ENCODE assay signal across 18 mouse cellular contexts in genomic region chr17:34170487-34170876, GRCm38 (mm10). TPM values are rescaled to one million over a fixed set of nuclear protein-coding genes. Genes with fewer than 3 reads are reported as not detected.
DNase-seq lines count a peak whose midpoint lies in the region; ATAC-seq lines count a peak whose summit lies in the region.
"Had no signal": no experiment of that assay in that cellular context is flagged by ENCODE, and none has a peak within 500 bp of the region (broad histone marks: within the 10 kb centered on the region; RNA-seq: fewer than 3 reads in every experiment).

No protein-coding gene starts in this region.

- no peaks in the 10 kb centered on the region for H3K36me3 ChIP-seq in kidney, embryonic 14.5 days (ENCODE audit: control insufficient read depth, insufficient read depth, low read length)
- H3K36me3 ChIP-seq: embryonic facial prominence, embryonic 10.5 days; embryonic facial prominence, embryonic 13.5 days; G1E; hindbrain, embryonic 12.5 days; hindbrain, embryonic 15.5 days had no signal

- H3K4me2 ChIP-seq in kidney, embryonic 14.5 days (replicated peaks; ENCODE audit: low read depth, low read length) = no peak overlapping the region
- H3K4me2 ChIP-seq: embryonic facial prominence, embryonic 13.5 days; heart, embryonic 11.5 days; hindbrain, embryonic 12.5 days; hindbrain, embryonic 15.5 days had no signal

- no peak for DNase-seq in kidney, postnatal 14 days
- DNase-seq in testis, postnatal 14 days (ENCODE audit: low spot score) = no peak
- no peak for DNase-seq in left cerebral cortex, adult 11 months (ENCODE audit: low spot score)

- H3K4me1 ChIP-seq in kidney, embryonic 14.5 days (ENCODE audit: control insufficient read depth, insufficient read depth, low read length) = no peaks in the 10 kb centered on the region
- H3K4me1 ChIP-seq: embryonic facial prominence, embryonic 10.5 days; embryonic facial prominence, embryonic 13.5 days; hindbrain, embryonic 12.5 days; hindbrain, embryonic 15.5 days had no signal

- no peak overlapping the region for H3K4me3 ChIP-seq in kidney, embryonic 14.5 days (ENCODE audit: low read length)
- H3K4me3 ChIP-seq: embryonic facial prominence, embryonic 10.5 days; embryonic facial prominence, embryonic 13.5 days; hindbrain, embryonic 12.5 days; hindbrain, embryonic 15.5 days had no signal

- H3K9me3 ChIP-seq in kidney, embryonic 14.5 days (ENCODE audit: control insufficient read depth, low read length) = peaks cover 5% of the 10 kb centered on the region
- H3K9me3 ChIP-seq: hindbrain, embryonic 12.5 days; hindbrain, embryonic 15.5 days had no signal

- ATAC-seq in kidney, embryonic 14.5 days (ENCODE audit: low FRiP score, low TSS enrichment) = peak; percentile 11; the same call in 1 of the 2 replicates
- ATAC-seq in CD4-positive, CD25-positive, alpha-beta regulatory T cell, adult 4 months = peak; percentile 9
- peak; percentile 63; the same call in 1 of the 2 replicates for ATAC-seq in erythroid progenitor cell, adult 5-6 weeks (replicated peaks; ENCODE audit: low FRiP score, poor library complexity, severe bottlenecking)
- peak; percentile 64; the same call in 1 of the 2 replicates for ATAC-seq in megakaryocyte-erythroid progenitor cell, adult 5-6 weeks (replicated peaks; ENCODE audit: low FRiP score, low TSS enrichment, poor library complexity, severe bottlenecking)
- ATAC-seq: forebrain, embryonic 14.5 days; Patski had no signal

- no peaks in the 10 kb centered on the region for H3K27me3 ChIP-seq in kidney, embryonic 14.5 days (ENCODE audit: control insufficient read depth, insufficient read depth, low read length)
- H3K27me3 ChIP-seq: CH12.LX; hindbrain, embryonic 15.5 days had no signal

- no peak overlapping the region for H3K9ac ChIP-seq in kidney, embryonic 14.5 days (ENCODE audit: low read depth, low read length)
- H3K9ac ChIP-seq: embryonic facial prominence, embryonic 13.5 days; forebrain, postnatal 0 days; hindbrain, embryonic 12.5 days; hindbrain, embryonic 15.5 days had no signal

- no peak overlapping the region for H3K27ac ChIP-seq in kidney, embryonic 14.5 days (ENCODE audit: low read depth, low read length)
- H3K27ac ChIP-seq: embryonic facial prominence, embryonic 10.5 days; embryonic facial prominence, embryonic 13.5 days; gastrocnemius, adult 2 months; hindbrain, embryonic 12.5 days; hindbrain, embryonic 15.5 days had no signal

- WGBS in kidney, embryonic 14.5 days = 19% methylated on average over 4 of the region's 4 CpGs

RNA-seq across cellular contexts. Expression of gene Tap1, which starts 16.9 kb away (rescaled TPM):
- 1.9 and 2.9 TPM in 2 replicates for polyA plus RNA-seq in kidney, embryonic 14.5 days (2014; fragmentation: Nextera tagmentation; extraction: Ambion mirVana)
- polyA plus RNA-seq in CD4-positive, CD25-positive, alpha-beta regulatory T cell, adult 4 months (2017; shearing (Covaris generic)) = 100 to 1,000 TPM; 163 to 238 TPM
- 12.6 and 21.0 TPM in 2 replicates for total RNA-seq in erythroid progenitor cell, adult 5-6 weeks (2015; ENCODE audit: low replicate concordance)
- 21.6 and 35.4 TPM in 2 replicates for total RNA-seq in erythroid progenitor cell, adult 5-6 weeks (2017; ENCODE audit: low replicate concordance)
- 43.7 and 55.5 TPM in 2 replicates for total RNA-seq in megakaryocyte-erythroid progenitor cell, adult 5-6 weeks (2014; fragmentation: Nextera tagmentation)
- 58.0 and 76.1 TPM in 2 replicates for total RNA-seq in megakaryocyte-erythroid progenitor cell, adult 5-6 weeks (2017)

RNA-seq across cellular contexts. Expression of gene Psmb9, which starts 17.1 kb away (rescaled TPM):
- polyA plus RNA-seq in kidney, embryonic 14.5 days (2014; fragmentation: Nextera tagmentation; extraction: Ambion mirVana) = 2.1 and 3.4 TPM in 2 replicates
- polyA plus RNA-seq in CD4-positive, CD25-positive, alpha-beta regulatory T cell, adult 4 months (2017; shearing (Covaris generic)) = 100 to 1,000 TPM; 280 to 324 TPM
- total RNA-seq in erythroid progenitor cell, adult 5-6 weeks (2015; ENCODE audit: low replicate concordance) = 23.5 and 39.3 TPM in 2 replicates
- total RNA-seq in erythroid progenitor cell, adult 5-6 weeks (2017; ENCODE audit: low replicate concordance) = 21.3 and 36.5 TPM in 2 replicates
- 55.1 and 57.5 TPM in 2 replicates for total RNA-seq in megakaryocyte-erythroid progenitor cell, adult 5-6 weeks (2014; fragmentation: Nextera tagmentation)
- 56.2 and 95.8 TPM in 2 replicates for total RNA-seq in megakaryocyte-erythroid progenitor cell, adult 5-6 weeks (2017)

RNA-seq across cellular contexts. Expression of gene H2-DMb1, which starts 17.6 kb away (rescaled TPM):
- polyA plus RNA-seq in kidney, embryonic 14.5 days (2014; fragmentation: Nextera tagmentation; extraction: Ambion mirVana) = 4.1 and 4.2 TPM in 2 replicates
- 1 to 10 TPM; 3.4 to 6.2 TPM for polyA plus RNA-seq in CD4-positive, CD25-positive, alpha-beta regulatory T cell, adult 4 months (2017; shearing (Covaris generic))
- total RNA-seq in erythroid progenitor cell, adult 5-6 weeks (2015; ENCODE audit: low replicate concordance) = 18.0 and 34.8 TPM in 2 replicates
- total RNA-seq in erythroid progenitor cell, adult 5-6 weeks (2017; ENCODE audit: low replicate concordance) = 3.9 and 23.1 TPM in 2 replicates
- 3.8 and 9.1 TPM in 2 replicates for total RNA-seq in megakaryocyte-erythroid progenitor cell, adult 5-6 weeks (2014; fragmentation: Nextera tagmentation)
- 10.1 and 22.9 TPM in 2 replicates for total RNA-seq in megakaryocyte-erythroid progenitor cell, adult 5-6 weeks (2017)

RNA-seq across cellular contexts. Expression of gene Psmb8, which starts 27.0 kb away (rescaled TPM):
- polyA plus RNA-seq in kidney, embryonic 14.5 days (2014; fragmentation: Nextera tagmentation; extraction: Ambion mirVana) = 4.3 and 4.8 TPM in 2 replicates
- polyA plus RNA-seq in CD4-positive, CD25-positive, alpha-beta regulatory T cell, adult 4 months (2017; shearing (Covaris generic)) = 100 to 1,000 TPM; 781 to 871 TPM
- 38.1 and 68.1 TPM in 2 replicates for total RNA-seq in erythroid progenitor cell, adult 5-6 weeks (2015; ENCODE audit: low replicate concordance)
- total RNA-seq in erythroid progenitor cell, adult 5-6 weeks (2017; ENCODE audit: low replicate concordance) = 29.3 and 38.3 TPM in 2 replicates
- 50.4 and 71.2 TPM in 2 replicates for total RNA-seq in megakaryocyte-erythroid progenitor cell, adult 5-6 weeks (2014; fragmentation: Nextera tagmentation)
- total RNA-seq in megakaryocyte-erythroid progenitor cell, adult 5-6 weeks (2017) = 103 and 243 TPM in 2 replicates

RNA-seq across cellular contexts. Expression of gene H2-DMb2, which starts 27.4 kb away (rescaled TPM):
- polyA plus RNA-seq in kidney, embryonic 14.5 days (2014; fragmentation: Nextera tagmentation; extraction: Ambion mirVana) = 18.5 and 21.9 TPM in 2 replicates
- 10 to 100 TPM in 1 of 2 experiments, 1 to 10 TPM in 1; 3.7 to 27.1 TPM for polyA plus RNA-seq in CD4-positive, CD25-positive, alpha-beta regulatory T cell, adult 4 months (2017; shearing (Covaris generic))
- total RNA-seq in erythroid progenitor cell, adult 5-6 weeks (2015; ENCODE audit: low replicate concordance) = 3.2 and 4.6 TPM in 2 replicates
- 2.0 and 2.8 TPM in 2 replicates for total RNA-seq in erythroid progenitor cell, adult 5-6 weeks (2017; ENCODE audit: low replicate concordance)
- 0.81 and 2.9 TPM in 2 replicates for total RNA-seq in megakaryocyte-erythroid progenitor cell, adult 5-6 weeks (2014; fragmentation: Nextera tagmentation)
- not detected in 2 replicates for total RNA-seq in megakaryocyte-erythroid progenitor cell, adult 5-6 weeks (2017)
- total RNA-seq: G1E had no signal
- polyA plus RNA-seq: G1E; heart, embryonic 11.5 days; hindbrain, embryonic 12.5 days had no signal

Comparison
In these comparisons a context has a peak if more than half of its experiments do, and no peak if none do; other contexts are left out.
1. ATAC-seq: peak in every context shown above with its lines; median percentile 64 in megakaryocyte-erythroid progenitor cell, adult 5-6 weeks; 63 in erythroid progenitor cell, adult 5-6 weeks; 11 in kidney, embryonic 14.5 days; 9 in CD4-positive, CD25-positive, alpha-beta regulatory T cell, adult 4 months.